Mouse (Mus musculus) hindbrain, postnatal 0 days (tissue): ENCODE measurements at regions not wholly inside any gene's neighbourhood (a gene's known extent, or its start where the extent isn't known, plus 50 kb on each side); places are given as distances from the start of the nearest gene placed in this dataset.
A peak's percentile ranks its signal among the peaks of the same experiment; 100 is the strongest.

Experiments used
- ATAC-seq: fragments of 200-750 bp; cut with Nextera tagmentation; 2 replicates; pipeline ENCODE4 v1.8.0; 2017; ENCODE audit warnings: mild to moderate bottlenecking, moderate TSS enrichment, moderate library complexity
- DNase-seq: peaks from one replicate; pipeline ENCODE4 v3.0.0-alpha.2; 2015; ENCODE audit warnings: low spot score
- H3K27ac ChIP-seq: fragments of 300-500 bp; sonication (generic); 2 replicates; pipeline ENCODE4 v1.5.1; 2014; ENCODE audit warnings: mild to moderate bottlenecking
- H3K27me3 ChIP-seq: fragments of 300-500 bp; sonication (generic); 2 replicates; pipeline ENCODE4 v1.6.1; 2014; ENCODE audit warnings: low read length, mixed read lengths; ENCODE audit not compliant: insufficient read depth
- H3K36me3 ChIP-seq: fragments of 300-500 bp; sonication (generic); 2 replicates; pipeline ENCODE4 v1.6.1; 2014; ENCODE audit warnings: low read length, mixed read lengths; ENCODE audit not compliant: insufficient read depth
- H3K4me1 ChIP-seq: fragments of 300-500 bp; sonication (generic); 2 replicates; pipeline ENCODE4 v1.6.1; 2014; ENCODE audit warnings: antibody characterized with exemption, low read length, mixed read lengths; ENCODE audit not compliant: insufficient read depth
- H3K4me2 ChIP-seq: fragments of 300-500 bp; sonication (generic); 2 replicates; pipeline ENCODE4 v1.6.1; 2014; ENCODE audit warnings: low read depth, mild to moderate bottlenecking, low read length, moderate library complexity, mixed read lengths
- H3K4me3 ChIP-seq: fragments of 300-500 bp; sonication (generic); 2 replicates; pipeline ENCODE4 v1.5.1; 2014; ENCODE audit warnings: low read length
- H3K9ac ChIP-seq: fragments of 300-500 bp; sonication (generic); replicated peaks from 2 replicates; pipeline ENCODE4 v1.6.1; 2014; ENCODE audit warnings: mild to moderate bottlenecking, low read length, moderate library complexity, mixed read lengths
- H3K9me3 ChIP-seq: fragments of 300-500 bp; sonication (generic); 2 replicates; pipeline ENCODE4 v1.6.1; 2016; ENCODE audit warnings: low read length, mixed read lengths
- CTCF ChIP-seq: IDR thresholded peaks from 2 replicates; pipeline ENCODE4 v1.5.1; 2016; ENCODE audit warnings: antibody characterized with exemption, control low read depth, low read depth
- WGBS: fragments of 180-500 bp; shearing (Covaris S2); extraction: QIAGEN DNeasy Blood & Tissue Kit; methylation state at CpG from one replicate; pipeline ENCODE4 v1.1.7; 2014; 5-methylcytosine and 5-hydroxymethylcytosine counted together

- no peaks in the 10 kb centered on the region for H3K36me3 ChIP-seq
- WGBS = 21% methylated on average over 9 of the region's 9 CpGs
- H3K27ac ChIP-seq = no peak overlapping the region
- ATAC-seq (0 out of 2 replicates have a peak, but pooled peaks have one; percentile 45), DNase-seq (peak; percentile 28)
- H3K9me3 ChIP-seq = no peaks in the 10 kb centered on the region
- TF ChIP-seq CTCF = no peak
- no peaks in the 10 kb centered on the region for H3K27me3 ChIP-seq
- H3K4me2 ChIP-seq = no peak overlapping the region
- no peak overlapping the region for H3K4me3 ChIP-seq
- H3K4me1 ChIP-seq = no peaks in the 10 kb centered on the region
- no peak overlapping the region for H3K9ac ChIP-seq
Observed at GRCm38 (mm10) chr13:48316747-48317146, 55.7 kb downstream of the Id4 start.

DNA sequence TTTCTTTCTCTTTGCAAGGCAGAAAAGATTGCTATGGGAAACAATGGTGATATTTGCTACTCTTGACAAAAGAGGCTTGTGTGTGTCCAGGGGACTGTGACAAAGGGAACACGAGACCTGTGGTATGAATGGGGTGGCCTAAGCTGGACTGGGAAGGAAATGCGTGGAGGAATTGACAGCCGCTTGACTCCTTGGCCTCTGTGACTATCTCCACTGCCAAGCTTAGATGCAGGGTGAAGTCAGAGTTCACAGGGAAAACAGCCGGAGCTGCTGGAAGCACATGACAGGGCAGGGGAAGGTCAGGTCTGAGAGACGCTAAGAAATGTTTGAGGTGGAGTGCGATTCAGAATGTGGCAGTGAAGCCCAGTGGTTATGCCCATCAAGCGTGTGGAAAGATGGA lies 56.4 kb downstream of the Id4 start:
- Histone ChIP-seq H3K27me3 (no peaks in the 10 kb centered on the region), H3K36me3 (no peaks in the 10 kb centered on the region), H3K9ac (no peak overlapping the region), H3K27ac (no peak overlapping the region), H3K4me2 (no peak overlapping the region), H3K4me1 (no peaks in the 10 kb centered on the region), H3K9me3 (no peaks in the 10 kb centered on the region), H3K4me3 (no peak overlapping the region)
- 28% methylated on average over 7 of the region's 7 CpGs for WGBS
- DNase-seq (no peak), ATAC-seq (no peak)
- no peak for TF ChIP-seq CTCF

DNA sequence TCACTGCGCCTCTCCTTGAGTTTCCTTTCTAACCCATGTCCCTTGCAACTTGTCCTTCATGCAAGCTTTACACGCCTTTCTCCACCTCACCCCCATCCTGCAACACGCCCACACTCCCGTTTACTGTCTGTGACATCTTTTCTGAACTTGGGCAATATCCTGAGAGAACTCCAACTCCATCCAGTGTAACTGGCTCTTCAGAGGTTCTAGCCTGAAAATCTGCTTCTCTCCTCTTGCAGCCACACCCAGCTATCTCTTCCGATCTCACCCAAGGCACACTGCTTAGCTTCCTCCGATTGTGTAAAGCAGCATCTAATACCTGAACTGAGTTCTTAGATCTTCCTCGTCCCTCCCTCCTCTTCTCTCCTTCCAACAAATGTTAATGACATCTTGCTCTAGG lies 58.0 kb downstream of the Id4 start:
- Histone ChIP-seq H3K4me2 (no peak overlapping the region), H3K27ac (no peak overlapping the region), H3K4me3 (no peak overlapping the region), H3K4me1 (0 out of 2 replicates have a peak, but pooled peaks cover 1% of the 10 kb centered on the region), H3K27me3 (no peaks in the 10 kb centered on the region), H3K9ac (no peak overlapping the region), H3K9me3 (no peaks in the 10 kb centered on the region), H3K36me3 (no peaks in the 10 kb centered on the region)
- 90% methylated on average over 7 of the region's 7 CpGs for WGBS
- ATAC-seq (no peak), DNase-seq (no peak)
- no peak for TF ChIP-seq CTCF

DNA sequence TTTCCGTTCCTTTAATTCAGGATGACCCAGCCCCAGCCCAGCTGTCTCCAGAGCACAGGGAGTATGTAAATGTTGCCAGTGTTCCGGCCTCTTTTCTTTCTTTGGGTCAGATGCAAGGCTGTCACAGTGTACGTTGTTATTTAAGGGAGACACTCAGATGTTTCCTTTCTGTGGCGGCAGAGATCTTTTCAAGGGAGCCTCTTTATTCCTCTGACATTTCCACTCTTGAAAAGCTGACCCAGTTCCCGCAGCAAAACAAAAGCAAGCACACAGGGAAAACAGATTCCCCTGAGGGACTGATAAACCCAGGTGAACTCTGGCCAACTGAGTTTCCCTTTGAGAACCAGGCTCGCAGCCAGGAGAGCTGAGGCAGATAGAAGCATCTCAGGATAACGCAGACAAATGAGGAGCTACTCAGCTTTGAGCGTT lies 63.3 kb downstream of the Id4 start:
- WGBS = 6% methylated on average over 8 of the region's 8 CpGs

GRCm38 (mm10) chr13:48330619-48331018 lies 69.6 kb downstream of the Id4 start:
- no peaks in the 10 kb centered on the region for H3K9me3 ChIP-seq
- TF ChIP-seq CTCF = no peak
- 75% methylated on average over 11 of the region's 11 CpGs for WGBS
- no peak overlapping the region for H3K27ac ChIP-seq
- H3K9ac ChIP-seq = no peak overlapping the region
- H3K27me3 ChIP-seq = no peaks in the 10 kb centered on the region
- H3K4me1 ChIP-seq = no peaks in the 10 kb centered on the region
- no peak overlapping the region for H3K4me2 ChIP-seq
- ATAC-seq (no peak), DNase-seq (no peak)
- no peaks in the 10 kb centered on the region for H3K36me3 ChIP-seq
- no peak overlapping the region for H3K4me3 ChIP-seq

More for the DNA sequence above, 63.3 kb downstream of the Id4 start:
- Histone ChIP-seq H3K9me3 (no peaks in the 10 kb centered on the region), H3K36me3 (no peaks in the 10 kb centered on the region), H3K9ac (no peak overlapping the region), H3K4me3 (no peak overlapping the region), H3K27me3 (no peaks in the 10 kb centered on the region), H3K4me1 (peaks cover 6% of the 10 kb centered on the region; the same call in 1 of the 2 replicates), H3K27ac (peak overlapping the region; percentile 48; the same call in 1 of the 2 replicates), H3K4me2 (peak overlapping the region; percentile 30)
- TF ChIP-seq CTCF = no peak
- peak; percentile 87 for ATAC-seq
- DNase-seq = peak; percentile 63

- ATAC-seq (no peak), DNase-seq (no peak)
- H3K4me3 ChIP-seq = no peak overlapping the region
- no peak overlapping the region for H3K9ac ChIP-seq
- H3K4me2 ChIP-seq = no peak overlapping the region
- no peaks in the 10 kb centered on the region for H3K36me3 ChIP-seq
- H3K4me1 ChIP-seq = no peaks in the 10 kb centered on the region
- no peaks in the 10 kb centered on the region for H3K9me3 ChIP-seq
- no peak for TF ChIP-seq CTCF
- H3K27me3 ChIP-seq = no peaks in the 10 kb centered on the region
- whole genome bisulfite sequencing = 46% methylated on average over 13 of the region's 13 CpGs
- H3K27ac ChIP-seq = no peak overlapping the region
Observed at GRCm38 (mm10) chr13:48336135-48336534, 75.1 kb downstream of the Id4 start.

- TF ChIP-seq CTCF = no peak
- H3K4me2 ChIP-seq = no peak overlapping the region
- H3K27ac ChIP-seq = no peak overlapping the region
- no peak for ATAC-seq
- no peak overlapping the region for H3K4me3 ChIP-seq
- 72% methylated on average over 11 of the region's 11 CpGs for WGBS
- DNase-seq = no peak
- H3K9me3 ChIP-seq = no peaks in the 10 kb centered on the region
- H3K4me1 ChIP-seq = no peaks in the 10 kb centered on the region
- H3K27me3 ChIP-seq = no peaks in the 10 kb centered on the region
- H3K36me3 ChIP-seq = no peaks in the 10 kb centered on the region
- H3K9ac ChIP-seq = no peak overlapping the region
Observed at GRCm38 (mm10) chr13:48336602-48337001, 75.6 kb downstream of the Id4 start.
